Mouse (Mus musculus) megakaryocyte, embryonic 14.5 days (primary cell): Measurements from ENCODE around the gene Pgm2. TPM values are rescaled to one million over a fixed set of nuclear protein-coding genes. Genes with fewer than 3 reads are reported as not detected.
A peak's percentile ranks its signal among the peaks of the same experiment; 100 is the strongest.

ENCODE experiments used
- H3K27me3 ChIP-seq: replicated peaks from 2 replicates; pipeline ENCODE3; 2012; ENCODE audit warnings: inconsistent platforms
- H3K36me3 ChIP-seq: replicated peaks from 2 replicates; pipeline ENCODE3; 2012; ENCODE audit warnings: low read length, inconsistent platforms, mixed read lengths
- H3K4me1 ChIP-seq: 2 replicates; pipeline ENCODE4 v1.6.1; 2012; ENCODE audit warnings: inconsistent platforms
- H3K4me3 ChIP-seq: replicated peaks from 2 replicates; pipeline ENCODE3; 2012; ENCODE audit warnings: moderate library complexity, mild to moderate bottlenecking, inconsistent platforms
- H3K9me3 ChIP-seq: 2 replicates; pipeline ENCODE4 v1.6.1; 2012; ENCODE audit warnings: inconsistent platforms
- FLI1 ChIP-seq: IDR thresholded peaks from 2 replicates; pipeline ENCODE4 v1.6.1; 2012; ENCODE audit warnings: low read length, inconsistent platforms, mixed read lengths
- GATA1 ChIP-seq: IDR thresholded peaks from 3 replicates; pipeline ENCODE4 v1.6.1; 2012; ENCODE audit warnings: mixed read lengths, low read length, inconsistent platforms, borderline replicate concordance
- polyA plus RNA-seq: library from polyadenylated mRNA; stranded (reverse); fragments of >175 nt; gene quantifications from 2 replicates; pipeline ENCODE4 v1.2.3, GENCODE M21; 2012; ENCODE audit warnings: low replicate concordance; ENCODE audit not compliant: insufficient read depth

Gene Pgm2
- polyA plus RNA-seq, 1 experiment: 33.3 TPM

DNA sequence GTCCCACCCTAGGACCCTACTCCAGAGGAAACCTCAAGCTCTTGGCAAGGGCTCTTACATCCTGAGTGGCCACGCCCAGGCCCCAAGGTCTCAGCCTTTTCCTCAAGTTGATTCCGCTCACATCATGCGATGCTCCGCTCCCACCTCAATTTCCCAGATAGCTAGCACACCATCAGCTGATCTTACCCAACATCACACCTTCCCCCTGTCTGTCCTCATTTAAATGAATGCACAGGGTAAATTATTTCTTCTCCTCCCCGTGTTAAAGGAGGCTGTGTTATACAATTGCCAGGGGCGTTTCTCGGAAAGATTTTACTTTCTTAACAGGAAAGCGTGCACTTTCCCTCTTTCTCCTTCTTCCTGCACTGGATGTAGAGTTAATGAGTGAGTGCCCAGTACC lies 31.9 kb upstream of the Pgm2 start:
- no peaks in the 10 kb centered on the region for H3K36me3 ChIP-seq
- TF ChIP-seq GATA1 (no peak), FLI1 (no peak)
- H3K9me3 ChIP-seq: peaks cover 17% of the 10 kb centered on the region
- peaks cover 8% of the 10 kb centered on the region for H3K27me3 ChIP-seq
- no peak overlapping the region for H3K4me3 ChIP-seq
- H3K4me1 ChIP-seq: peaks cover 9% of the 10 kb centered on the region

DNA sequence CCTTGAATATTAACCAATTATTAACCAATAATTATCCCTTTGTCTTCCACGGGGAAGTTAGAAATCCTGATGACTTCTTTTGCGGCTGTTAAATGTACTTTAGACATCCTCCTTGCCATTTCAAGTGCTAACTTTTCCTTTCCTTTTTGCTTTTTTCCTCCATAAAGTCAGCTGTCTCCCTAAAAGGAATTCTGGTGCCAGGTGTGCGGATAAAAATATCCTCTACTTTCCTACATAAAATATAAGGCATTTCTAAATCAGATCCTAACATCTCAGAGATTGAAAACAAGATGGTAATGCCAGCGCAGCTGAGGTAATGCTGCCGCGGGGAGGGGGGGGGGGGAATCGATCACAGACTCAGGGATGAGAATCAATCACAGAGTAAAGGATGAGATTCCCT lies 31.1 kb upstream of the Pgm2 start:
- no peaks in the 10 kb centered on the region for H3K36me3 ChIP-seq
- peaks cover 9% of the 10 kb centered on the region for H3K4me1 ChIP-seq
- peaks cover 9% of the 10 kb centered on the region for H3K27me3 ChIP-seq
- no peak for TF ChIP-seq FLI1
- TF ChIP-seq GATA1: no peak
- no peak overlapping the region for H3K4me3 ChIP-seq
- H3K9me3 ChIP-seq: peaks cover 13% of the 10 kb centered on the region

DNA sequence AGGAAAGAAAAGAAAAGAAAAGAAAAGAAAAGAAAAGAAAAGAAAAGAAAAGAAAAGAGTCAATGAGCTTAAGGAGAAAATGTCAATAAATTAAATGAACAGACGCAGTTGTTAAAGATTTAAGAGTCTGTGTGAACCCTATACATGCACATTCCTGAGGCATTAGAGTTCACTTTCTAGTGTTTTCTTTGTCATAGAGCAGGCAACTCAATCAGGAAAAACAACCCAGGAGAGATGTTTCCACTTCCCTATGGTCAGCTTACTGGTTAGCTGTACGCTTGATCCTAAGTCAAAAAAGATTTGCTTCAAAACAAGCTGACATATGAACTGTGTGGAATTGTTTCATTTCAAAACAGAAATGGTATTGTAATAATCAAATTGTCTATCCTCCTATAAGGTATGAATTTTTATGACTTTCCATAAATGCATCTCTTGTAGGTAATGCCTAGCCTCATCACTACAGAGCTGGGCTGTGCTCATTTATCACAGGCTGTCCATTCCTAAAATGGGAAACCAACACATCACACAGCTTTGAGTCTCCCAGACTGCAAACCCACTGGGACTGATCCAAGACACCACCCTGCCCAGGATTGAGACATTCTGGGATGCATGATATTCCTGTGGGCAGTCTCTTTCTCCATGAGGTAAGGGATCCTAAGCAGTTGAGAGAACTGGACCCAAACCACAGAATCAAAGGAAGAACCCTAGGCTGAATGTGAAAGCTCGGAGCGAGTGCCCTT lies 29.7 kb upstream of the Pgm2 start:
- TF ChIP-seq GATA1 (no peak), FLI1 (no peak)
- Histone ChIP-seq H3K4me3 (no peak overlapping the region), H3K27me3 (peaks cover 19% of the 10 kb centered on the region), H3K36me3 (no peaks in the 10 kb centered on the region), H3K9me3 (peaks cover 13% of the 10 kb centered on the region), H3K4me1 (peaks cover 14% of the 10 kb centered on the region)

DNA sequence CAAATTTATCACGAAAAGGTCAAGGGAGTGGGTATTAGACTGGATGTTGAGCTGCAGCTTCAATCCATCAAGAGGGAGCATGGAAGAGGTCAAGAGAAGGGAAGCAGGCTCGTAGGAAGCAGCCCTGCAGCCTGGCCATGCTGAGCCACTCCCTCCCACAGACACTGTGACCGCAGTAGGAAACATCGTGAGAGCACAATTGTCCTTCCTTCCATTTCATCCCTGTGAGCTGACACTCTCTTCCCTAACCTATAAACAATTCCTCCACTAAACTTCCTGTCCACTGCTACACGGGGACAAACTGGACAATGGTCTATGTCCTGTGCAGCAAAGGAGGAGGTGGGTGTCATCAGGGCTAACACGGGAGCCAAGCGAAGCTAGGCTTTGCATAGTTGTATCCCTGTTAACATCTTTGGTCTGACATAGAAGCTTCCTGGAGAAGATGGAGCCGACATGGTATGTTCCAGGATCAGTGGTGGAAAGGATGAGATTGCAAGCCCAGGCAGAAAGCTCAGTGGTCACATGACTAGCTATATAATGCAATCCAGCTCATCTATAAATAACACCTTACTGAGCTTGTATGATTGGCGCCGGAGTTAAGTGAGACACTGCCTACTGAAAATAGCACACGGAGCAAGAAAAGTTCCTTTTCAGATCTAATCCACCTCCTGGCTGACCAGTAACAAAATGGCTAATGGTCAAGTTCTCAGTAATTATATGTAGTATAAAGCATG lies 29.0 kb upstream of the Pgm2 start:
- peaks cover 14% of the 10 kb centered on the region for H3K4me1 ChIP-seq

DNA sequence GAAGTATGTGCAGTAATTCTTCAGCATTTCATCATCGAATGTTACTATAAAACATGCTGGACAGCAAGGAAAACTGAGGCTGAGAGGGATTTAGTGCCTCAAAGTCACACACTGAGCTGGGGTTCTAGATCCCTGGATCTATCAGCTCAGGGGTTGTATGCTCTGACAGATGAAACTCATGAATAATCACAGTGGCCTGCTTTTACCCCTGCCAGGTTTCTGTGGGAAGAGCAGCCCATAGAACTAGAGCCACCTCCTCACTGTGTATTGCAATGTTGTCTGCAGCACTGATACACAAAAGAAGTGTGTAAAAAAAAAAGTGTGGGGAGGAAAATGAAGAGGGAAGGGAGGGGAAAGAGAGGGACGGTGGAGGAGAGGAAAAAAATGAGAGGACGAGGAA lies 28.3 kb upstream of the Pgm2 start:
- H3K4me3 ChIP-seq: no peak overlapping the region
- H3K4me1 ChIP-seq: peaks cover 14% of the 10 kb centered on the region
- TF ChIP-seq GATA1 (no peak), FLI1 (no peak)
- H3K36me3 ChIP-seq: no peaks in the 10 kb centered on the region
- H3K27me3 ChIP-seq: peaks cover 20% of the 10 kb centered on the region
- H3K9me3 ChIP-seq: peaks cover 13% of the 10 kb centered on the region

More for the DNA sequence above, 29.0 kb upstream of the Pgm2 start:
- H3K4me3 ChIP-seq: peak overlapping the region; percentile 74
- peaks cover 13% of the 10 kb centered on the region for H3K9me3 ChIP-seq
- H3K27me3 ChIP-seq: peaks cover 20% of the 10 kb centered on the region
- TF ChIP-seq FLI1 (no peak), GATA1 (no peak)
- H3K36me3 ChIP-seq: no peaks in the 10 kb centered on the region

DNA sequence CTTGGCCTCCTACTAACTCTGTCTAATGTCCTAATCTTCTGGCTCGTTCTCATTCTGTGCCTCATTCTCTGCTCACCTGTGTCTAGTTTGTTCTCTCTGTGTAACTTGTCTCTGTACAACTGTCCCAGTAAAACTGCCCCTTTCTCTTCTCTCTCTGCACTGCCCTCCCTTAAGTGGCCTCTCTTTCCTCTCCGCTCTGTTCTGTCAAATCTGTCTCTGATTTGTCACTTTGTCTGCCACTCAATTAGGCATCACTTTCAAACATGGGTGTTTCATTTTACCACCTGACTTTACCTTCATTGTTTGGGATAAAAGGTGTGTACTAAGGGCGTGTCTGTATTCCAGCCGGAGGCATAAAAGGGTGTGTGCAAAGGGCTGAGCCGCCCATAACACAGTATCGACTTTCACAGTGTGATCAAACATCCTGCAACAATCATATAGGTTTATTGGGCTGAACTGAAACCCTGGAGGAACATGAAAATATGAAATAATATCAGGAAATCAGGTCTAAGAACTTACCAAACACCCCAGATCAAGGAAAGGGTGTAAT lies 27.2 kb upstream of the Pgm2 start:
- Histone ChIP-seq H3K4me1 (peaks cover 18% of the 10 kb centered on the region), H3K36me3 (no peaks in the 10 kb centered on the region)
- TF ChIP-seq GATA1 (no peak), FLI1 (no peak)

DNA sequence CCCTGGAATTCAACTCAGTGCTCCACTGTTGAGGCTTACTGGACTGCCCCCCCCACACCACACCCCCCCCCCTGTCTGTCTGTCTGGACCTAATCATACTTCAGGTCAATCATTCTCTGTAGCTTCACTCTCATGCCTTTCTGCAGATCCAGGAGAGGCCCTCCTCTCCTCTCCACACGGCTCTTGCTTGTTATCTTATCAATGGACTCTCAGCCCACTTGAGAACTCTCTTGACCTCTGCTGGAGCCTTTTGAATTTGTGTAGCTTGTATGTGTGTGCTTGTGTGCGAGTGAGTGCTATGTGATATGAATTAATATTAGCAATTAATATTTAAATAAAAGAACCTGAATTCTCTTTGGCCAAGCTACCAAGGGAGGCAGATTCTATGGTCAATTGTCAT lies 26.6 kb upstream of the Pgm2 start:
- TF ChIP-seq GATA1 (no peak), FLI1 (no peak)
- peaks cover 18% of the 10 kb centered on the region for H3K4me1 ChIP-seq

More for the DNA sequence above, 27.2 kb upstream of the Pgm2 start:
- no peak overlapping the region for H3K4me3 ChIP-seq
- peaks cover 20% of the 10 kb centered on the region for H3K27me3 ChIP-seq
- H3K9me3 ChIP-seq: 0 out of 2 replicates have a peak, but pooled peaks cover 7% of the 10 kb centered on the region

DNA sequence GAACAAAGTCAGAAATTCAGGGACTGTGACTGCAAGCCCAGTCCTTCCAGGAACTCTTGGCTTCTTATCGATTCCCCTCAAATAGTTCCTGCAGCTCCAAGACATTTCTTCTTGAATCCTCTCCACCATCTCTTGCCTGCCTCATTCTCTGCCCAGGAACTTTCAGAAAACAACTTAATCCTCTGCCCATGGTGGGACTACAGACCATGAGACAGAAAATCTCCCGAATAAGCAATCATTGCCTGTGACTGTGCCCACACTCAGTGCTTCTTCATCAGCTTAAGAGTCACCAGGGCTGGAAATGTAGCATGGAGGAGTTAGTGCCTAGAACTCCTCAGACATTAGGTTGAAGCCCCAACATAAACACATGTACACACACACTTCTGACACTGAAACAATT lies 25.2 kb upstream of the Pgm2 start:
- no peak overlapping the region for H3K4me3 ChIP-seq
- no peak for TF ChIP-seq FLI1
- no peak for TF ChIP-seq GATA1
- H3K36me3 ChIP-seq: no peaks in the 10 kb centered on the region
- H3K4me1 ChIP-seq: peaks cover 18% of the 10 kb centered on the region
- H3K27me3 ChIP-seq: peaks cover 18% of the 10 kb centered on the region
- H3K9me3 ChIP-seq: no peaks in the 10 kb centered on the region

More for the DNA sequence above, 26.6 kb upstream of the Pgm2 start:
- Histone ChIP-seq H3K9me3 (0 out of 2 replicates have a peak, but pooled peaks cover 1% of the 10 kb centered on the region), H3K27me3 (peaks cover 18% of the 10 kb centered on the region), H3K4me3 (no peak overlapping the region), H3K36me3 (no peaks in the 10 kb centered on the region)

DNA sequence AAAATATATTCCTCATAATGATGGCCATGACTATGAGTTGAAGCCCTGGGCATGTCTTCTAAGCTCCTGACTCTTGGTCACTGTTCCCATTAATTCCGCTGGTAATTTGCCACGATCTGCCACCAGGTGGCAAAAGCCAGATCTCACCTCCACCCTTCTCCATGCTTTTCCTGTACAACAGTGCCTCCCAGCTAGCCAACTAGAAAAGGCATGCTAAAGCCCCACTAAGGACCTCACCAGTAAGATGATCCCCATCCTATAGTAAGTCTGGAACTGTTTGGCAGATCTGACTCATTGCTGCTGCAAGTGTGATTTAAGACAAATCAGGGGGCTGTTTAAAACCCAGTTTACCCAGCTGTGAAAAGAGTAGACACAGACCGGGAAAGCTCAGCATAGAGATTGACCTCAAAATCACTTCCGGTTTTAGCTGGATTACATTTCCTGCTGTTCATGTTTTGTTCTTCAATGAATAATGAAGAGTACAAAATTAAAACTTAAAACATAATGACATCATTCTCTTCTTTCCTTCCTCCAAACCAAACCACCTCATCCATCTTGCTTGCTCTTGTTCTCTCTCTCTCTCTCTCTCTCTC lies 22.6 kb upstream of the Pgm2 start:
- Histone ChIP-seq H3K9me3 (no peaks in the 10 kb centered on the region), H3K27me3 (peaks cover 16% of the 10 kb centered on the region), H3K4me1 (peaks cover 9% of the 10 kb centered on the region; the same call in 1 of the 2 replicates), H3K4me3 (no peak overlapping the region), H3K36me3 (no peaks in the 10 kb centered on the region)
- TF ChIP-seq GATA1 (no peak), FLI1 (no peak)

DNA sequence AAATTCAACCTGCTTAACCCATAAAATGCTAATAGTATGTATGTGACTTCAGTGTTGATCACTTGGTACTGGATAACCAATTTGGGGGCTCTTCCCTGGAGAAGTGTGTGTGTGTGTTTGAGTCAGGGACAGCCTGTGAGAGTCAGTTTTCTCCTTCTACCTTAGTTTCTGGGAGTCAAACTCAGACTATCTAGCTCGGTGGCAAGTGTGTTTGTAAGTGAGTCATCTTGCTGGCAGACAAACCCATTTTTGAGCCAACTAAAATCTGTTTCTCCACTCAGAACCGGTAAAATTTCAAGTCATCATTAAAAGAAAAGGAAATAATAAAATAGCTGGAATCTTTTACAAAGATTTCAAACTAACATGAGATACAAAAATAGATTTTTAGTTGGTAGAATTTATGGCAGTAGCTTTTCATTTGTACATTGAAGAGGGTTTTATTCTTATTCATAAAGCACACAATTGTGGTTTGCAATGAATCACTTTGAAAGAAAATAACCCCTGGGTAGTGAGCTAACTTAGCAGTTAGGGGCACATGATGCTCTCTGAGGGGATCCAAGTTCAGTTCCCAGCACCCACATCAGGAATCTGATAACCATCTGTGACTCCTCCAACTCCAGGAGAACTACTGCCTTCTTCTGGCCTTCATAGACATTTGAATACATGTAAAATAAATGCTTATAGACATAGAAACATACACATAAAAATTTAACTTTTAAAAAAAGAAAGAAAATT lies 21.8 kb upstream of the Pgm2 start:
- Histone ChIP-seq H3K4me1 (peaks cover 9% of the 10 kb centered on the region; the same call in 1 of the 2 replicates), H3K27me3 (peaks cover 15% of the 10 kb centered on the region), H3K36me3 (no peaks in the 10 kb centered on the region), H3K4me3 (no peak overlapping the region), H3K9me3 (no peaks in the 10 kb centered on the region)
- no peak for TF ChIP-seq GATA1
- TF ChIP-seq FLI1: no peak
